Mouse (Mus musculus) ES-E14 (cell line): Measurements from ENCODE around the gene Gstt1. TPM values are rescaled to one million over a fixed set of nuclear protein-coding genes. Genes with fewer than 3 reads are reported as not detected.

Source experiments
- DNase-seq: peaks from one replicate; pipeline ENCODE4 v3.0.0-alpha.2; 2013; ENCODE audit warnings: low read depth, low spot score
- H3K27ac ChIP-seq: 2 replicates; pipeline ENCODE4 v1.5.1; 2012; ENCODE audit warnings: low read depth, mild to moderate bottlenecking, low read length, moderate library complexity, mixed read lengths; ENCODE audit not compliant: poor library complexity, insufficient read depth, severe bottlenecking
- H3K36me3 ChIP-seq: 2 replicates; pipeline ENCODE4 v1.6.1; 2012; ENCODE audit warnings: mild to moderate bottlenecking, low read length, moderate library complexity, mixed read lengths; ENCODE audit not compliant: control insufficient read depth, poor library complexity, insufficient read depth, severe bottlenecking
- H3K4me1 ChIP-seq, 2 experiments: fragments of 150-350 bp in 1 of 2; sonication (generic) in 1 of 2; 2 replicates each; pipeline ENCODE4 v1.6.1; 2012; ENCODE audit warnings: low read length in 2 of 2, mild to moderate bottlenecking in 1 of 2, mixed read lengths in 1 of 2; ENCODE audit not compliant: control insufficient read depth in 2 of 2, insufficient read depth in 2 of 2, poor library complexity in 1 of 2
- H3K4me3 ChIP-seq, 2 experiments: fragments of 150-350 bp in 1 of 2; sonication (generic) in 1 of 2; 2 replicates each; pipeline ENCODE4 v1.5.1; 2012; ENCODE audit warnings: low read length in 2 of 2, low read depth in 1 of 2, mild to moderate bottlenecking in 1 of 2, mixed read lengths in 1 of 2; ENCODE audit not compliant: insufficient read depth in 1 of 2, poor library complexity in 1 of 2, severe bottlenecking in 1 of 2
- H3K9ac ChIP-seq: 2 replicates; pipeline ENCODE4 v1.6.1; 2012; ENCODE audit warnings: low read depth, mild to moderate bottlenecking, low read length, mixed read lengths; ENCODE audit not compliant: poor library complexity, insufficient read depth, severe bottlenecking
- H3K9me3 ChIP-seq: fragments of 150-350 bp; sonication (generic); 2 replicates; pipeline ENCODE4 v1.6.1; 2012; ENCODE audit warnings: low read depth, mild to moderate bottlenecking, low read length; ENCODE audit not compliant: control insufficient read depth, insufficient read depth
- CHD2 ChIP-seq: IDR thresholded peaks from 2 replicates; pipeline ENCODE4 v1.6.1; 2014; ENCODE audit warnings: mild to moderate bottlenecking, low read depth, low read length, inconsistent platforms
- HCFC1 ChIP-seq: IDR thresholded peaks from 2 replicates; pipeline ENCODE4 v1.6.1; 2012; ENCODE audit warnings: low read length, inconsistent platforms, borderline replicate concordance; ENCODE audit not compliant: insufficient read depth
- MAFK ChIP-seq: IDR thresholded peaks from 2 replicates; pipeline ENCODE4 v1.6.1; 2014; ENCODE audit warnings: mild to moderate bottlenecking, low read depth, low read length, inconsistent platforms; ENCODE audit not compliant: insufficient read depth
- ZC3H11A ChIP-seq: IDR thresholded peaks from 2 replicates; pipeline ENCODE4 v1.6.1; 2012; ENCODE audit warnings: low read depth, mild to moderate bottlenecking, inconsistent platforms, low read length, borderline replicate concordance
- ZNF384 ChIP-seq: IDR thresholded peaks from 2 replicates; pipeline ENCODE4 v1.6.1; 2012; ENCODE audit warnings: low read depth, low read length, inconsistent platforms
- in situ Hi-C, 2 experiments: fragments of 600-800 bp; cut with MboI; formaldehyde crosslinking; loops; one replicate each; pipeline ENCODE4 v1.15.1; 2025; ENCODE audit warnings: low sequenced_read_pairs in 2 of 2, inconsistent platforms in 1 of 2; ENCODE audit not compliant: unreplicated experiment in 2 of 2
- total RNA-seq: library from RNA; depleted of rRNA; stranded (reverse); fragments of 300-350 nt; gene quantifications from 2 replicates; pipeline ENCODE4 v1.2.3, GENCODE M21; 2012

Gstt1 gene
- total RNA-seq, 1 experiment: 5.8 TPM

- Histone ChIP-seq H3K27ac (peak overlapping the region; percentile 46; the same call in 1 of the 2 replicates), H3K4me3 (peak overlapping the region; percentile 79 to 84), H3K4me1 (peaks cover 3 to 16% of the 10 kb centered on the region in 2 experiments), H3K9ac (peak overlapping the region; percentile 83), H3K9me3 (no peaks in the 10 kb centered on the region), H3K36me3 (peaks cover 3% of the 10 kb centered on the region; the same call in 1 of the 2 replicates)
- DNase-seq: no peak
- TF ChIP-seq CHD2 (no peak), ZNF384 (no peak), ZC3H11A (no peak)
- in situ Hi-C loops: no loop called here
Observed at GRCm38 (mm10) chr10:75833456-75834080, 35.2 kb upstream of the Gstt1 start.

DNA sequence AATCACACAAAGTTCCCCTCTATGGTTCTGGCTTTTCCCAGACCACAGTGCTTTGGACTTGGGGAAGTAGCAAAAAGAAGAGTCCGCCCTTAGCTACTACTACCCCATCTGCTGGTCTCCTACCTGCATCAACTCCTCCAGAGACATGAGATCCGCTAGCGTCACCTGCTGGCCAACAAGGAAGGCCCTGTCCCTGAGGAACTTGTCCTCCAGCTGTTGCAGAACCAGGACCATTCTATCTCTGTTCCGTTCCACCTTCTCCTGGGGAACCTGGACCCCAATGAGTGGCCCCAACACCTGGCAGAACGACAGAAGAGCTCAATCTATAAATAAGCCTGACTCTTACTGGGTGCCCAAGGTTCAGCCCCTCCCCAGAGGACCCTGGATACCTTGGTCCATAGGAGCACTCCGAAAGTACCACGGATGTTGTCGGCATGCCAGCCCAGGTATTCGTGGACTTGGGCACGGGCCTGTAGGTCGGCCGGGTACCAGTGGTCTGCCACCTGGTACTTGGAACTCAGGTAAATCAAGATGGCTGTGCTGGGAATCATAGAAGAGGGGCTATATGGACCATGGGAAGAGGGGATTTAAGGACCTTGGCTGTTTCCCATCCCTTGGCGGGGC lies 34.0 kb upstream of the Gstt1 start:
- in situ Hi-C loops: no loop called here
- Histone ChIP-seq H3K4me3 (no peak overlapping the region), H3K9me3 (no peaks in the 10 kb centered on the region), H3K36me3 (peaks cover 3% of the 10 kb centered on the region; the same call in 1 of the 2 replicates), H3K4me1 (peaks cover 3 to 12% of the 10 kb centered on the region in 2 experiments), H3K9ac (no peak overlapping the region), H3K27ac (peak overlapping the region; percentile 13; the same call in 1 of the 2 replicates)
- DNase-seq: no peak
- TF ChIP-seq ZNF384: no peak
- peak; percentile 78 for TF ChIP-seq ZC3H11A

DNA sequence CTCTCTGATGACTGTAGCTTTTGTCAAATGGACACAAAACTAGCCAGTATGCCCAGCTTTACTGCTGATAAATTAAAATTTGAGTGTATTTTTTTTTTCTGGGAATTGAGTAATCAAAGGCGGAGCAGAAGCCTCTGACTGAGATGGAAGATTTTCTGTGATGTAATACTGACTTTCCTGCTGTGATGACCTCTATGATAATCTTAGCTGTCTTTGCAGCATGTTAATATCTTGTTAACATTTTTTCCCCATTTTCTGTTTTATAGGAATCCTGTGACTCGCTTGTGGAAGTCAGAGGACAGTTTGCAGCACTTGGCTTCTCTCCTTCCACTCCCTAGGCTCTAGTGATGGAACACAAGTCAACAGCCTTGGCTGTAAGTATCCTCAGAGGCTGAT lies 31.9 kb upstream of the Gstt1 start:
- TF ChIP-seq HCFC1 (no peak), CHD2 (no peak), MAFK (no peak), ZNF384 (no peak), ZC3H11A (no peak)

DNA sequence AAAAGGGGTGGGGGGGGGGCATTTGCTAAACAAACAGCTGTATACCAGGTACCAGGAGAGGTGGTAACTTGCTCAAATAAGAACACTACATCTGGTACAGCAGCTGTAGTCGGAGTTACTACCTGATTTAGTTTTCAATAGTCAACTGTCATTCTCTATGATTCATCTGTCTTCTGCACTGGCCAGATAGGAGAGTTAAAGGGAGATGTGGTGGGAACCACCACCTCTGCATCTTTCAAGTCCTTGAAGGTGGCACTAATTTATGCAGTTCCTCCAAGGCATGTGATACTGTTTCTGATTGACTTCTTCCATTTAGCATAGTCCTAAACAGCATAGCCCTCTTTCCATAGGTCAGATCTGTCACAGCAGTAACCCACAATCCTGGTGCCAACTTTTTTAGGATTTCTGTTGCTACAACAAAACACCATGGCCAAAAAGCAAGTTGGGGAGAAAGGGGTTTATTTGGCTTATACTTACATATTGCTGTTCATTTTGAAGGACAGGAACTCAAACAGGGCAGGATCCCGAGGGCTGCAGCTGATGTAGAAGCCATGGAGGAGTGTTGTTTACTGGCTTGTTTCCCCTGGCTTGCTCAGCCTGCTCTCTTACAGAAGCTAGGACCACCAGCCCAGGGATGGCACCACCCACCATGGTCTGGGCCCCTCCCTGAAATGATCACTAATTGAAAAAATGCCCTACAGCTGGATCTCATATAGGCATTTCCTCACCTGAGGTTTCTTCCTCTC lies 31.3 kb upstream of the Gstt1 start:
- H3K4me3 ChIP-seq: no peak overlapping the region

More for the DNA sequence above, 31.9 kb upstream of the Gstt1 start:
- H3K4me3 ChIP-seq: no peak overlapping the region
- no peak overlapping the region for H3K27ac ChIP-seq
- H3K36me3 ChIP-seq: peaks cover 3% of the 10 kb centered on the region; the same call in 1 of the 2 replicates
- H3K4me1 ChIP-seq: peaks cover 0 to 11% of the 10 kb centered on the region in 2 experiments; a peak in 2 of 4 replicates
- in situ Hi-C loops: no loop called here
- H3K9ac ChIP-seq: no peak overlapping the region
- H3K9me3 ChIP-seq: no peaks in the 10 kb centered on the region
- no peak for DNase-seq

More for the DNA sequence above, 31.3 kb upstream of the Gstt1 start:
- Histone ChIP-seq H3K9me3 (no peaks in the 10 kb centered on the region), H3K27ac (no peak overlapping the region), H3K9ac (no peak overlapping the region), H3K4me1 (peaks cover 0 to 11% of the 10 kb centered on the region in 2 experiments; a peak in 2 of 4 replicates), H3K36me3 (peaks cover 3% of the 10 kb centered on the region; the same call in 1 of the 2 replicates)
- in situ Hi-C loops: no loop called here
- DNase-seq: no peak
- TF ChIP-seq CHD2 (no peak), MAFK (no peak), HCFC1 (no peak), ZC3H11A (no peak), ZNF384 (no peak)
